Mouse (Mus musculus): Measurements from ENCODE around the gene March7.

GRCm38 (mm10) chr2:60256751-60257150 is 47.1 kb downstream of the March7 start:
- no peak for TF ChIP-seq CTCF (IDR thresholded peaks at IDR 0.05; ENCODE audit: low read depth)
- TF ChIP-seq EP300 (IDR thresholded peaks at IDR 0.05; ENCODE audit: low read depth) = no peak
